Mouse (Mus musculus): Measurements from ENCODE around the gene Cpsf4l. TPM values are rescaled to one million over a fixed set of nuclear protein-coding genes. Genes with fewer than 3 reads are reported as not detected.

Cpsf4l gene
- polyA plus RNA-seq, 1 experiment from 2014 or later, result 0.24 TPM

GRCm38 (mm10) chr11:113748797-113749521 lies 39.1 kb upstream of the Cpsf4l start:
- 12% methylated on average over 21 of the region's 21 CpGs for WGBS
- H3K9ac ChIP-seq, result peak overlapping the region; percentile 91
- H3K36me3 ChIP-seq, result peaks cover 8% of the 10 kb centered on the region; the same call in 1 of the 2 replicates
- H3K27ac ChIP-seq (replicated peaks), result peak overlapping the region; percentile 89
- ATAC-seq (ENCODE audit: extremely low read depth, insufficient number of reproducible peaks, low FRiP score, low TSS enrichment), result no peak
- H3K9me3 ChIP-seq, result no peaks in the 10 kb centered on the region
- H3K4me2 ChIP-seq, result peak overlapping the region; percentile 80
- peak overlapping the region; percentile 79 for H3K4me3 ChIP-seq
- H3K4me1 ChIP-seq, result peaks cover 52% of the 10 kb centered on the region
- H3K27me3 ChIP-seq (replicated peaks), result no peaks in the 10 kb centered on the region

DNA sequence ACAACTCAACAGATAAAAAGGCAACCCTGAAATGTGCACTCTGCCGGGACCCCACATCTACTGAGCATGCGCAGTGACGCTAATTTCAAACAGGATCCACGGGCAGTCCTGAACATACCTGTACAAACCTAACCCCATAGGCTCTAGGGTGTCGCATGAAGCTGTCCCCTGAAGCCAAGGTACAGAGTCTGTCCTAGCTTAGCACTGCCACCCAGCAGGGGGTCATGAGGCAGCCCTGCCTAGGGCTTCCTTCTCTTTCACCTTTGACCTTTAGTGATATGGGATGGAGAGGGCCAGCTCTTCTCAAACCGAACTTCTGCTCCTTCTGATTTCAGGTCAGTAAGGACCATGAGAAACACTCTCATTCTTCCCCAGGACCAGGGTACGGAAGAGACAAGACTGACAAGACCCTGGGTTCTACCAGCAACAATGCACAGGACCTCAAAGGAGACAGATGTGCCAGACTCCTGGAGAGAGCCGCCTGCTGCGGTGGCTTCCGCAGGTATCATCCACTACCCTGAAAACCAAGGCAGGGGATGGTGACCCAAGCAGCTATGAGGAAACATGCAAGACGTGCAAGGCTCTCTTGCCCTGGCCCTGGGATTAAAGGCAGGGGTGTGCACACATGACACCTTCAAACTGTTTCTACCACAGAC lies 38.0 kb upstream of the Cpsf4l start:
- Histone ChIP-seq H3K36me3 (peaks cover 17% of the 10 kb centered on the region), H3K9me3 (no peaks in the 10 kb centered on the region), H3K27ac (replicated peaks) (peak overlapping the region; percentile 89), H3K4me1 (peaks cover 52% of the 10 kb centered on the region), H3K9ac (peak overlapping the region; percentile 91), H3K27me3 (replicated peaks) (no peaks in the 10 kb centered on the region), H3K4me2 (peak overlapping the region; percentile 80), H3K4me3 (peak overlapping the region; percentile 79)
- ATAC-seq (ENCODE audit: extremely low read depth, insufficient number of reproducible peaks, low FRiP score, low TSS enrichment), result no peak
- WGBS, result 73% methylated on average over 11 of the region's 11 CpGs

GRCm38 (mm10) chr11:113747056-113747455 lies 37.2 kb upstream of the Cpsf4l start:
- H3K9ac ChIP-seq, result peak overlapping the region; percentile 91; the same call in 1 of the 2 replicates
- H3K9me3 ChIP-seq, result no peaks in the 10 kb centered on the region
- ATAC-seq (ENCODE audit: extremely low read depth, insufficient number of reproducible peaks, low FRiP score, low TSS enrichment), result no peak
- peaks cover 47% of the 10 kb centered on the region for H3K4me1 ChIP-seq
- H3K36me3 ChIP-seq, result peaks cover 23% of the 10 kb centered on the region
- peak overlapping the region; percentile 80 for H3K4me2 ChIP-seq
- peak overlapping the region; percentile 89 for H3K27ac ChIP-seq (replicated peaks)
- no peaks in the 10 kb centered on the region for H3K27me3 ChIP-seq (replicated peaks)
- WGBS, result 62% methylated on average over 16 of the region's 16 CpGs
- no peak overlapping the region for H3K4me3 ChIP-seq

DNA sequence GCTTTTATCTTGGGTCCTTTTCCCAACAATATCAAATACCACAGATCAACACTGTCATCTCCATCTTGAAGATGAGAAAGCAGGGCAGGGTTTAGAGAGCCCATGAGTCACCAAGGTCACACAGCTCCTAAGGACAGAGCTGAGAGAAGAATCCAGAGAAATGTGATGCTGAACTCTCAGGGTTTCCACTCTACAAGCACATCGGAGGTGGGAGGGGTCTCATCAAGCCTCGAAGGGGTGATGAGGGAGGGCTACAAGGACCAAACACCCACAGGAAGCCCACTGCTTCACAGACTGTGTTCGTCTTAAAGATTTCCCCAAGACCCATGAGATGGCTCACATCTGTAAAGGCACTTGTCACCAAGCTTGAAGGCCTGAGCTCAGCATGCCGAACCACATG lies 36.1 kb upstream of the Cpsf4l start:
- Histone ChIP-seq H3K4me1 (peaks cover 46% of the 10 kb centered on the region), H3K36me3 (peaks cover 25% of the 10 kb centered on the region), H3K4me3 (no peak overlapping the region), H3K27ac (replicated peaks) (no peak overlapping the region), H3K9me3 (no peaks in the 10 kb centered on the region), H3K27me3 (replicated peaks) (no peaks in the 10 kb centered on the region), H3K4me2 (no peak overlapping the region), H3K9ac (0 out of 2 replicates have a peak overlapping the region, but pooled peaks have one; percentile 6)
- ATAC-seq (ENCODE audit: extremely low read depth, insufficient number of reproducible peaks, low FRiP score, low TSS enrichment), result no peak
- WGBS, result 58% methylated on average over 4 of the region's 4 CpGs

GRCm38 (mm10) chr11:113742998-113743397 lies 33.2 kb upstream of the Cpsf4l start:
- H3K9ac ChIP-seq, result no peak overlapping the region
- no peaks in the 10 kb centered on the region for H3K9me3 ChIP-seq
- H3K36me3 ChIP-seq, result peaks cover 30% of the 10 kb centered on the region
- H3K4me1 ChIP-seq, result peaks cover 51% of the 10 kb centered on the region
- H3K27ac ChIP-seq (replicated peaks), result no peak overlapping the region
- H3K4me3 ChIP-seq, result no peak overlapping the region
- 97% methylated on average over 1 of the region's 1 CpGs for WGBS
- no peaks in the 10 kb centered on the region for H3K27me3 ChIP-seq (replicated peaks)
- ATAC-seq (ENCODE audit: extremely low read depth, insufficient number of reproducible peaks, low FRiP score, low TSS enrichment), result no peak
- no peak overlapping the region for H3K4me2 ChIP-seq

- 23% methylated on average over 7 of the region's 7 CpGs for WGBS
- Histone ChIP-seq H3K4me2 (no peak overlapping the region), H3K4me3 (no peak overlapping the region), H3K4me1 (peaks cover 54% of the 10 kb centered on the region), H3K36me3 (peaks cover 29% of the 10 kb centered on the region), H3K27me3 (replicated peaks) (no peaks in the 10 kb centered on the region), H3K27ac (replicated peaks) (peak overlapping the region; percentile 58), H3K9ac (no peak overlapping the region), H3K9me3 (no peaks in the 10 kb centered on the region)
- 0 out of 2 replicates have a peak, but pooled peaks have one; percentile 22 for ATAC-seq (ENCODE audit: extremely low read depth, insufficient number of reproducible peaks, low FRiP score, low TSS enrichment)
Measured at GRCm38 (mm10) chr11:113740100-113740499, 30.3 kb upstream of the Cpsf4l start.

DNA sequence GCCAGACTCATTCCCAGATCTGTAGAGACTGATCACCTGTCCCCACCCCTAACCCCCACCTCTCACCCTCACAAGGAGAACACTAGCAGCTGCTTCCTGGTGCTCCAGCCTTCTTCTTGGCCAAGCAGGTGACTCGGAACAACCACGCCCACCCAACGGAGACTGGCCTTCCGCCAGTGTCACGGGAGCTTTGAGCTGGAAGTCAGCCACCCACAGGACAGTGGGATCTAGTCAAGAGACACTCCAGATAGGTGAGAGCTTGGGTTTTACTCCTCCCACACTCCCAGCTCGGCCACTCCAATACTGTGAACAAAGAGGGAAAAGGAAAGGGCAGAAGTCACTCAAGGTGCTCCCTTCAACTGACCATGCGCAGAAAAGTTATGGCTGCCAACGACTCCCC lies 29.4 kb upstream of the Cpsf4l start:
- no peak overlapping the region; the same call in 1 of the 2 replicates for H3K27ac ChIP-seq (replicated peaks)
- H3K4me1 ChIP-seq, result peaks cover 62% of the 10 kb centered on the region
- no peak overlapping the region for H3K4me3 ChIP-seq
- H3K9ac ChIP-seq, result 0 out of 2 replicates have a peak overlapping the region, but pooled peaks have one; percentile 14
- no peak for ATAC-seq (ENCODE audit: extremely low read depth, insufficient number of reproducible peaks, low FRiP score, low TSS enrichment)
- no peaks in the 10 kb centered on the region for H3K9me3 ChIP-seq
- no peak overlapping the region for H3K4me2 ChIP-seq
- H3K27me3 ChIP-seq (replicated peaks), result no peaks in the 10 kb centered on the region
- WGBS, result 68% methylated on average over 8 of the region's 8 CpGs
- peaks cover 26% of the 10 kb centered on the region for H3K36me3 ChIP-seq

DNA sequence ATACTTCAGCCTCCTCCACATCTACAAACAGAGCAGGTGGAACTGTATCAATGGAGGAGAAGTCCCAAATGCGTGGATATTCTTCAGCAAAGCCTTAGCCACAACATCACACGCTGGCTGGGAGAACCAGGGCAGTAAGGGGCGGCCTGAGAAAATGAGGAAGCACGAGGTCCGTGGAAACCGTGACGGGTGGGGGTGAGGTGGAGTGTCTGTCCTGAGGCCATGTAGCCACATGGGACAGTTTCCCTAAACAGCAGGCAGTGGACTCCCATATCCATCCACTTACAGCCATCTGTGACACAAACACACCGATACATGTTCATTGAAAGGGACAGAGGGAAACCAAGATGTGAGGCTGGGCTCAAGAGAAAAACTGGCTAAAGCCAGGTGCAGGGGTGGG lies 28.1 kb upstream of the Cpsf4l start:
- H3K9me3 ChIP-seq, result no peaks in the 10 kb centered on the region
- H3K36me3 ChIP-seq, result peaks cover 17% of the 10 kb centered on the region
- no peak overlapping the region for H3K4me2 ChIP-seq
- H3K27me3 ChIP-seq (replicated peaks), result no peaks in the 10 kb centered on the region
- ATAC-seq (ENCODE audit: extremely low read depth, insufficient number of reproducible peaks, low FRiP score, low TSS enrichment), result no peak
- 0 out of 2 replicates have a peak overlapping the region, but pooled peaks have one; percentile 37 for H3K9ac ChIP-seq
- no peak overlapping the region for H3K4me3 ChIP-seq
- H3K27ac ChIP-seq (replicated peaks), result no peak overlapping the region
- H3K4me1 ChIP-seq, result peaks cover 75% of the 10 kb centered on the region
- WGBS, result 84% methylated on average over 8 of the region's 8 CpGs

DNA sequence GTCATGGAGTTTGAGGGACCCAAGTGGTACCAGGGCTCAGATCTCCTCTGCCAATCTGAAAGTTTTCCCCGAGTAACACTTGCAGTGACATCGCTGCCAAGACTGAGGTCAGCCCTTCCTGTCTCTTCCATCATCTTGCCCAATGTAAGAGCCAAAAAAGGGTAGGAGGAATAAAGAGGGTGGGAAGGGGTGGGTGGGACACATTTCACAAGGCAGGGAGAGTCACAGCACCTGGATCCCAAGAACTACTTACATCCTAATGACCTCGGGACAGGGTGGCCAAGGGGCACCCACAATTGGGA lies 27.7 kb upstream of the Cpsf4l start:
- peaks cover 79% of the 10 kb centered on the region for H3K4me1 ChIP-seq
- no peak overlapping the region for H3K4me2 ChIP-seq
- H3K36me3 ChIP-seq, result peaks cover 13% of the 10 kb centered on the region
- no peak overlapping the region for H3K4me3 ChIP-seq
- ATAC-seq (ENCODE audit: extremely low read depth, insufficient number of reproducible peaks, low FRiP score, low TSS enrichment), result no peak
- H3K27ac ChIP-seq (replicated peaks), result no peak overlapping the region
- no peak overlapping the region for H3K9ac ChIP-seq
- no peaks in the 10 kb centered on the region for H3K9me3 ChIP-seq
- no peaks in the 10 kb centered on the region for H3K27me3 ChIP-seq (replicated peaks)
- 55% methylated on average over 3 of the region's 3 CpGs for WGBS

DNA sequence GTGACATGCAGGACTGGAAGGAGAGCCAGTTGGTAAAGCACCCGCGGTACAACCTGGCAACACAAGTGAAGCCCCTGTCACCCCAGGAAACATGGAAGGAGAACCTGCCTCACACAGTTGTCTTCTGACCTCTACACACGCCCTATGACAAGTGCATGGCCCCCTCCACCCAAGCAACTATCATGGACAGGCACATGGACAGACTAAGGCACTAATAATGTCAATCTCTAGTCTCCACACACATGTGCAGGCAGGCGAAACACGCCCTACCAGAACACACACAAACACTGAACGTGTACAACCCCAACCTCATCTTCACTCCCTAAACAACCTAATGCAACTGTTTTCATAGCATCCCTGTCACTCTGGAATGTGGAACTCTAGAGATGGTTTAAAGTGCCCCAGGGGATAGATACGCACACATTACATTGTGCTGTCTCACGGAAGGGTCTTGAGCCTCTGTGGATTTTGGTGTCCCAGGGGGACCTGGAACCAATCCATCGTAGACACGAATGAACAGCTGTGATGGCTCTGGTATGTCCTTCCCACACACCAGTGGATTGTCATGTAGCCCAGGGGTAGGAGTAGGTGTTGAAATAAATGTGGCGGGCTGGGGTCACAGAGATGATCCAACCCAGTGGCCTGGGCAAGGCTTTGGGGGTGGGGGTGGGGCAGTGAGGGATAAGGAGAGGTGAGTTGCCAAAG lies 27.2 kb upstream of the Cpsf4l start:
- no peaks in the 10 kb centered on the region for H3K27me3 ChIP-seq (replicated peaks)
- no peaks in the 10 kb centered on the region for H3K9me3 ChIP-seq
- WGBS, result 69% methylated on average over 11 of the region's 11 CpGs
- peaks cover 10% of the 10 kb centered on the region for H3K36me3 ChIP-seq
- H3K4me3 ChIP-seq, result no peak overlapping the region
- H3K9ac ChIP-seq, result no peak overlapping the region
- no peak overlapping the region for H3K27ac ChIP-seq (replicated peaks)
- no peak for ATAC-seq (ENCODE audit: extremely low read depth, insufficient number of reproducible peaks, low FRiP score, low TSS enrichment)
- peaks cover 80% of the 10 kb centered on the region for H3K4me1 ChIP-seq
- no peak overlapping the region for H3K4me2 ChIP-seq

- peaks cover 4% of the 10 kb centered on the region for H3K36me3 ChIP-seq
- WGBS, result 57% methylated on average over 6 of the region's 6 CpGs
- no peak overlapping the region; the same call in 1 of the 2 replicates for H3K9ac ChIP-seq
- no peak overlapping the region for H3K4me3 ChIP-seq
- peaks cover 81% of the 10 kb centered on the region for H3K4me1 ChIP-seq
- H3K4me2 ChIP-seq, result no peak overlapping the region
- H3K27me3 ChIP-seq (replicated peaks), result no peaks in the 10 kb centered on the region
- H3K9me3 ChIP-seq, result no peaks in the 10 kb centered on the region
- no peak for ATAC-seq (ENCODE audit: extremely low read depth, insufficient number of reproducible peaks, low FRiP score, low TSS enrichment)
- no peak overlapping the region for H3K27ac ChIP-seq (replicated peaks)
Measured at GRCm38 (mm10) chr11:113735151-113735550, 25.3 kb upstream of the Cpsf4l start.

All from heart, embryonic 13.5 days (tissue).